Mouse (Mus musculus): ENCODE data around the gene Pbsn. TPM values are rescaled to one million over a fixed set of nuclear protein-coding genes. Genes with fewer than 3 reads are reported as not detected.

The Pbsn gene
- polyA plus RNA-seq, 1 experiment from 2014 or later: not detected

DNA sequence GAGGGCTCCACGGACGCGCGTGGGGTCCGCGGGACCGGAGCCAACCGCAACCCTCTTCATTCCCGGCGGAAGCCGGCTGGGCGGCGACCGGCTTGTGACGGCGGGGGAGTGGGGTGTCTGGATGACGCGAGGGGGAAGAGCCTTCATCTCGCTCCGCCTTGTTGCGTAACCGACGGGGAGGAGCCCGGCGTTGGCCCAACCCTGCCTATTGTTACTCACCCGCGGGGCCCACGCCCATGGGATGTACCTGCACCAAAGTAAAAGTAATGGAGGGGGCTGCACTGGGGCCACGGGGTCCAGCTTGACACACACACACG, 57.6 kb downstream of the Pbsn start:
- WGBS: 18% methylated on average over 29 of the region's 30 CpGs
- H3K27me3 ChIP-seq: no peaks in the 10 kb centered on the region
- no peaks in the 10 kb centered on the region for H3K9me3 ChIP-seq
- H3K27ac ChIP-seq (replicated peaks): peak overlapping the region; percentile 76
- no peaks in the 10 kb centered on the region for H3K36me3 ChIP-seq
- peak overlapping the region; percentile 58 for H3K4me2 ChIP-seq
- H3K4me1 ChIP-seq (replicated peaks): peaks cover 22% of the 10 kb centered on the region
- ATAC-seq (ENCODE audit: low read depth): peak; percentile 98
- peak overlapping the region; percentile 78 for H3K9ac ChIP-seq
- peak overlapping the region; percentile 66 for H3K4me3 ChIP-seq

DNA sequence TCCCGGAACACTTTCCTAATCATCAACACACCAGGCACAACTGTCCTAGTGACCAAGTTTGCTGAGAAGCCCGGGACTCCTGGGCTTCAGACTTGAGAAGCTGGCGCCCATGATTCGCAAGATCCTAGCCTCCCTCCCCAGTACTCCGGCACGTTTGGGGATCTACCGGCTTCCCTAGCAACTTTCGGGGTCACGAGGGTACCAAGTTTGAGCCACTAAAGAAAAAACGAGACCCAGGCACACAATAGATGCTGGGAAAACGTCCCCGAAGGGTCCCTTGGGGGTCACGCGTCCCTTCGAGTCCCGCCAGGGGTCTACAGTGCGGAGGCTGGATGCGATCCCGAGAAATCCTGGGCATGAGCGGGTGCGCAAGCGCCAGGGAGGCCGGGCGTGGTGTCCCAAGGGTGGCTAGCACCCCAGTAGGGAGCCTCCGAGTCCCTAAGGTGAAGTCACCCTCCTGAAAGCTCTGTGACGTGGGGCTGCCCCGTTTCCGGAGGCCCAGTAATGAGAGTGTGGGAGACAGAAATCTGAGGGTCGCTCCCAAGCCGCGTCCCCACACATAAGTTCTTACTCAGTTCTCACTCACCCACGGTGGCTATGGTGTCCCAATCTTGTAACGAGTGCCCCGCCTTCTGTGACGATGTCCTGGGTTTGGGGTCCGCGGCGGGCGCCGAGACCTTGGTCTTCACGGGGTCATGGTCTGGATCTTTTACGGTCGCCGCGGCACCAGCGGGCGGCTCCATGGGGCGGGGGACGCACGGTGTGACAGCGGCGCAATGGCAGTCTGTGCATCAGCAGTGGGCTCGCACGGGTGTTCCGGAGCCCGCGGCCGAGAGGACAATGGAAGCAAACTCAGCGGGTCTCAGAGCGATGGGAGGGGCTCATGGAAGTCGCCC, 58.2 kb downstream of the Pbsn start:
- H3K4me3 ChIP-seq: peak overlapping the region; percentile 66
- no peaks in the 10 kb centered on the region for H3K36me3 ChIP-seq
- peak overlapping the region; percentile 78 for H3K9ac ChIP-seq
- H3K4me1 ChIP-seq (replicated peaks): peaks cover 22% of the 10 kb centered on the region
- WGBS: 19% methylated on average over 61 of the region's 61 CpGs
- no peaks in the 10 kb centered on the region for H3K9me3 ChIP-seq
- H3K27me3 ChIP-seq: no peaks in the 10 kb centered on the region
- peak overlapping the region; percentile 76 for H3K27ac ChIP-seq (replicated peaks)
- ATAC-seq (ENCODE audit: low read depth): peak; percentile 82
- H3K4me2 ChIP-seq: peak overlapping the region; percentile 58

DNA sequence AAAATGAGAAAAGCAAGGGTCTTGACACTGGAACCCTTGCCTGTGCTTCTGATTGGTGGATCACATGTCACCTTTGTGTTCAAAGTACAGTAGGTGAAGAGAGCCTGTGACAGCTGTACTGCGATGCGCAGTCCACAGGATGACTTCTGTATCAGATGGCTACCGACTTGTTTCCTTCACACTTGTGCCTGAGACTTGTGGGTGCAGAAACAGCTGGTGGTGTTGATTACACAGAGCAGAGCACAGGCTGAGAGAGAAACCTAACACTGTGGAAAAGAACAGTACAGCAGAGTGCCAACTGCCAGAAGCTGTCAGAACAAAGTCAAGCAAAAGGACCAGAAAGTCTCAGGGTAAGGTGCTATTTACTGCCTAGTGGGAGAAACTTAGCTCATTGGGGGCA, 64.7 kb downstream of the Pbsn start:
- Histone ChIP-seq H3K27me3 (no peaks in the 10 kb centered on the region), H3K4me2 (no peak overlapping the region), H3K9me3 (no peaks in the 10 kb centered on the region), H3K4me3 (no peak overlapping the region), H3K4me1 (replicated peaks) (peaks cover 11% of the 10 kb centered on the region; the same call in 1 of the 2 replicates), H3K36me3 (peaks cover 18% of the 10 kb centered on the region), H3K9ac (no peak overlapping the region), H3K27ac (replicated peaks) (no peak overlapping the region)
- ATAC-seq (ENCODE audit: low read depth): no peak
- WGBS: 95% methylated on average over 3 of the region's 3 CpGs

Other genes with a start within 250 kb of the Pbsn start
- gene Prkx, start 57.3 kb downstream of the Pbsn start, polyA plus RNA-seq (2015; fragmentation: Nextera tagmentation; extraction: Ambion mirVana): 31.1 and 31.8 TPM in 2 replicates
- not detected in 2 replicates for gene Gm14744, start 11.1 kb upstream of the Pbsn start, polyA plus RNA-seq (2015; fragmentation: Nextera tagmentation; extraction: Ambion mirVana)
- not detected in 2 replicates for gene 5430402E10Rik, start 71.4 kb upstream of the Pbsn start, polyA plus RNA-seq (2015; fragmentation: Nextera tagmentation; extraction: Ambion mirVana)
- gene Obp1a, start 237.8 kb upstream of the Pbsn start, polyA plus RNA-seq (2015; fragmentation: Nextera tagmentation; extraction: Ambion mirVana): not detected in 2 replicates

Data from neural tube, embryonic 13.5 days (tissue).